Mouse (Mus musculus) liver, postnatal 0 days (tissue): ENCODE data around the gene Rnf166.

Experiments used
- CTCF ChIP-seq: sonication (generic); IDR thresholded peaks from 2 replicates; pipeline ENCODE4 v1.5.1; 2016; ENCODE audit warnings: antibody characterized with exemption, low read depth
- EP300 ChIP-seq: IDR thresholded peaks from 2 replicates; pipeline ENCODE4 v1.6.1; 2016; ENCODE audit warnings: antibody characterized with exemption, low read depth, mild to moderate bottlenecking

DNA sequence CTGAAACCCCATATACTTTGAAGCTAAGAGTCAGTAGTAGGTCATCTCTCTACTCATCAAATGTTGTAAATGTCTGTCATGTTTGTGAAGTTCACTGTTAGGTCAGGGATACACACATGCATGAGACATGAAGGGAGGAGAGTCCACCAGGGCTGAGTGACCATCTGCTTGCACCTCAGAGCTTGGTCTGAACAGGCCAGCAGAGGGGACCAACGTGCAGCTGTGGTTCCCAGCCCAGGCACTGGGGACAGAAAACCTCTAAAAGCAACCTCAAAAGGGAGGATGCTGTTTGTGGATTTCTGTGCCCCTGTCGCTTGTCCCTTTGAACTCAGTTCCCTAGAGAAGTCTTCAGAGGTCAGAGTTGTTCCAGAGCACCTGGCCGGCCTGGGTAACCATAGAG, 30.7 kb downstream of the Rnf166 start:
- peak; percentile 53 for TF ChIP-seq CTCF
- no peak for TF ChIP-seq EP300
